Mouse (Mus musculus) forebrain, embryonic 16.5 days (tissue): ENCODE data around the gene Cers5. TPM values are rescaled to one million over a fixed set of nuclear protein-coding genes. Genes with fewer than 3 reads are reported as not detected.

Experiments
- ATAC-seq: fragments of 200-750 bp; cut with Nextera tagmentation; 2 replicates; pipeline ENCODE4 v1.8.0; 2017; ENCODE audit warnings: mild to moderate bottlenecking, moderate library complexity
- H3K27ac ChIP-seq: fragments of 300-500 bp; sonication (generic); 2 replicates; pipeline ENCODE4 v1.5.1; 2014; ENCODE audit warnings: low read length, control low read depth
- H3K27me3 ChIP-seq: fragments of 300-500 bp; sonication (generic); replicated peaks from 2 replicates; pipeline ENCODE4 v1.6.1; 2014; ENCODE audit warnings: low read length; ENCODE audit not compliant: control insufficient read depth, insufficient read depth
- H3K36me3 ChIP-seq: fragments of 300-500 bp; sonication (generic); 2 replicates; pipeline ENCODE4 v1.6.1; 2014; ENCODE audit not compliant: control insufficient read depth, insufficient read depth
- H3K4me1 ChIP-seq: fragments of 300-500 bp; sonication (generic); replicated peaks from 2 replicates; pipeline ENCODE4 v1.6.1; 2014; ENCODE audit warnings: low read length; ENCODE audit not compliant: control insufficient read depth, insufficient read depth
- H3K4me2 ChIP-seq: fragments of 300-500 bp; sonication (generic); 2 replicates; pipeline ENCODE4 v1.6.1; 2014; ENCODE audit warnings: mild to moderate bottlenecking, low read length, control low read depth
- H3K4me3 ChIP-seq: fragments of 300-500 bp; sonication (generic); replicated peaks from 2 replicates; pipeline ENCODE4 v1.5.1; 2014; ENCODE audit warnings: mild to moderate bottlenecking, low read length, control low read depth
- H3K9ac ChIP-seq: fragments of 300-500 bp; sonication (generic); replicated peaks from 2 replicates; pipeline ENCODE4 v1.6.1; 2014; ENCODE audit warnings: low read depth, low read length, control low read depth
- H3K9me3 ChIP-seq: fragments of 300-500 bp; sonication (generic); 2 replicates; pipeline ENCODE4 v1.6.1; 2016; ENCODE audit warnings: low read length; ENCODE audit not compliant: control insufficient read depth
- WGBS: fragments of 180-500 bp; shearing (Covaris S2); extraction: QIAGEN DNeasy Blood & Tissue Kit; methylation state at CpG from one replicate; pipeline ENCODE4 v1.1.7; 2014; 5-methylcytosine and 5-hydroxymethylcytosine counted together
- polyA plus RNA-seq: library from polyadenylated mRNA; unstranded; fragments of >200 nt; fragmentation: Nextera tagmentation; extraction: Ambion mirVana; gene quantifications from 2 replicates; pipeline ENCODE4 v1.2.1, GENCODE M21; 2015

Gene Cers5
- polyA plus RNA-seq, 1 experiment from 2014 or later: 77.9 TPM

GRCm38 (mm10) chr15:99698533-99699085 is 74.1 kb downstream of the Cers5 start:
- WGBS: 43% methylated on average over 20 of the region's 20 CpGs
- no peak overlapping the region for H3K4me2 ChIP-seq
- peaks cover 5% of the 10 kb centered on the region for H3K36me3 ChIP-seq
- H3K4me1 ChIP-seq: peaks cover 18% of the 10 kb centered on the region
- H3K27ac ChIP-seq: no peak overlapping the region
- H3K4me3 ChIP-seq: no peak overlapping the region
- no peaks in the 10 kb centered on the region for H3K9me3 ChIP-seq
- no peak for ATAC-seq
- peaks cover 9% of the 10 kb centered on the region for H3K27me3 ChIP-seq
- no peak overlapping the region for H3K9ac ChIP-seq

GRCm38 (mm10) chr15:99697309-99697708 is 75.4 kb downstream of the Cers5 start:
- Histone ChIP-seq H3K4me1 (peaks cover 8% of the 10 kb centered on the region; the same call in 1 of the 2 replicates), H3K36me3 (peaks cover 5% of the 10 kb centered on the region), H3K9ac (no peak overlapping the region), H3K27me3 (peaks cover 9% of the 10 kb centered on the region), H3K4me3 (no peak overlapping the region), H3K4me2 (no peak overlapping the region), H3K27ac (no peak overlapping the region), H3K9me3 (no peaks in the 10 kb centered on the region)
- 47% methylated on average over 2 of the region's 2 CpGs for WGBS
- ATAC-seq: no peak

GRCm38 (mm10) chr15:99691976-99692375 is 80.7 kb downstream of the Cers5 start:
- H3K4me3 ChIP-seq: no peak overlapping the region
- H3K36me3 ChIP-seq: peaks cover 2% of the 10 kb centered on the region
- ATAC-seq: peak; percentile 29; the same call in 1 of the 2 replicates
- no peak overlapping the region for H3K4me2 ChIP-seq
- peak overlapping the region; percentile 36; the same call in 1 of the 2 replicates for H3K9ac ChIP-seq
- 59% methylated on average over 9 of the region's 9 CpGs for WGBS
- peaks cover 19% of the 10 kb centered on the region for H3K4me1 ChIP-seq
- no peak overlapping the region for H3K27ac ChIP-seq
- peaks cover 4% of the 10 kb centered on the region for H3K27me3 ChIP-seq
- no peaks in the 10 kb centered on the region for H3K9me3 ChIP-seq

GRCm38 (mm10) chr15:99690924-99691323 is 81.8 kb downstream of the Cers5 start:
- H3K36me3 ChIP-seq: no peaks in the 10 kb centered on the region
- 14% methylated on average over 4 of the region's 4 CpGs for WGBS
- no peak overlapping the region for H3K9ac ChIP-seq
- no peak for ATAC-seq
- H3K4me3 ChIP-seq: no peak overlapping the region
- no peaks in the 10 kb centered on the region for H3K27me3 ChIP-seq
- peaks cover 19% of the 10 kb centered on the region for H3K4me1 ChIP-seq
- no peak overlapping the region for H3K4me2 ChIP-seq
- no peak overlapping the region for H3K27ac ChIP-seq
- no peaks in the 10 kb centered on the region for H3K9me3 ChIP-seq

GRCm38 (mm10) chr15:99688712-99689111 is 84.0 kb downstream of the Cers5 start:
- H3K4me2 ChIP-seq: no peak overlapping the region
- WGBS: 4% methylated on average over 4 of the region's 4 CpGs
- H3K36me3 ChIP-seq: no peaks in the 10 kb centered on the region
- no peak overlapping the region for H3K4me3 ChIP-seq
- peaks cover 19% of the 10 kb centered on the region for H3K4me1 ChIP-seq
- 0 out of 2 replicates have a peak overlapping the region, but pooled peaks have one; percentile 17 for H3K9ac ChIP-seq
- H3K27ac ChIP-seq: no peak overlapping the region
- H3K9me3 ChIP-seq: no peaks in the 10 kb centered on the region
- H3K27me3 ChIP-seq: no peaks in the 10 kb centered on the region
- peak; percentile 54 for ATAC-seq

Other genes with a start within 250 kb of the Cers5 start
- 20.8 and 29.8 TPM in 2 replicates for gene Faim2, start 244.7 kb downstream of the Cers5 start, polyA plus RNA-seq
- gene Aqp2, start 193.8 kb downstream of the Cers5 start, polyA plus RNA-seq: 0.17 TPM in 1 of 2 replicates, not detected in the other
- gene Aqp5, start 182.1 kb downstream of the Cers5 start, polyA plus RNA-seq: 0.40 and 0.86 TPM in 2 replicates
- not detected in 2 replicates for gene Aqp6, start 171.5 kb downstream of the Cers5 start, polyA plus RNA-seq
- 94.4 and 113 TPM in 2 replicates for gene Racgap1, start 121.2 kb downstream of the Cers5 start, polyA plus RNA-seq
- gene Asic1, start 102.5 kb downstream of the Cers5 start, polyA plus RNA-seq: 26.2 and 37.4 TPM in 2 replicates
- 111 and 116 TPM in 2 replicates for gene Smarcd1, start 70.8 kb downstream of the Cers5 start, polyA plus RNA-seq
- not detected in 2 replicates for gene Gm17349, start 67.4 kb downstream of the Cers5 start, polyA plus RNA-seq
- gene Gpd1, start 55.4 kb downstream of the Cers5 start, polyA plus RNA-seq: 2.4 and 2.9 TPM in 2 replicates
- 151 and 164 TPM in 2 replicates for gene Cox14, start 47.3 kb downstream of the Cers5 start, polyA plus RNA-seq
- gene Lima1, start 102.6 kb upstream of the Cers5 start, polyA plus RNA-seq: 38.0 and 43.5 TPM in 2 replicates
- not detected in 2 replicates for gene Fam186a, start 194.2 kb upstream of the Cers5 start, polyA plus RNA-seq
- 27.4 and 31.5 TPM in 2 replicates for gene Larp4, start 197.2 kb upstream of the Cers5 start, polyA plus RNA-seq